Mouse (Mus musculus) central nervous system, embryonic 14 days (tissue): ENCODE results near the gene Hes5. TPM values are rescaled to one million over a fixed set of nuclear protein-coding genes. Genes with fewer than 3 reads are reported as not detected.

ENCODE experiments used
- polyA plus RNA-seq: library from polyadenylated mRNA; depleted of rRNA; stranded (reverse); fragments of >200 nt; gene quantifications from 2 replicates; pipeline ENCODE4 v1.2.3, GENCODE M21; 2012; rRNA removed

Gene Hes5
- polyA plus RNA-seq = 81.4 and 117 TPM in 2 replicates

GRCm38 (mm10) chr4:154960690-154961225 is at the start of gene Hes5:
TSS of gene Hes5 (plus strand) at chr4:154960923.

GRCm38 (mm10) chr4:154928395-154929087 is 32.2 kb upstream of the Hes5 start, which contains the start of gene Tnfrsf14:
TSS of gene Tnfrsf14 (minus strand) at chr4:154928563.

GRCm38 (mm10) chr4:154963901-154964580 is 3.3 kb downstream of the Hes5 start, which contains the start of gene Pank4:
TSS of gene Pank4 (plus strand) at chr4:154964123.

Other genes starting within 250 kb of the Hes5 start
- gene Ttc34, start 123.5 kb upstream of the Hes5 start, polyA plus RNA-seq = 0.55 and 0.69 TPM in 2 replicates
- 0.28 and 0.33 TPM in 2 replicates for gene Mmel1, start 91.3 kb upstream of the Hes5 start, polyA plus RNA-seq
- 34.8 and 36.0 TPM in 2 replicates for gene Fam213b, start 61.8 kb upstream of the Hes5 start, polyA plus RNA-seq
- 1.1 and 1.6 TPM in 2 replicates for gene Tnfrsf14, start 32.4 kb upstream of the Hes5 start, polyA plus RNA-seq
- 86.4 and 90.3 TPM in 2 replicates for gene Pank4, start 3.2 kb downstream of the Hes5 start, polyA plus RNA-seq
- gene Plch2, start 95.9 kb downstream of the Hes5 start, polyA plus RNA-seq = 27.3 and 27.6 TPM in 2 replicates
- 21.6 and 22.7 TPM in 2 replicates for gene Pex10, start 106.1 kb downstream of the Hes5 start, polyA plus RNA-seq
- gene Rer1, start 125.5 kb downstream of the Hes5 start, polyA plus RNA-seq = 93.3 and 94.4 TPM in 2 replicates
- gene Morn1, start 125.7 kb downstream of the Hes5 start, polyA plus RNA-seq = 9.6 and 11.2 TPM in 2 replicates